ENCODE assay signal across 8 mouse cellular contexts in the genomic region with DNA sequence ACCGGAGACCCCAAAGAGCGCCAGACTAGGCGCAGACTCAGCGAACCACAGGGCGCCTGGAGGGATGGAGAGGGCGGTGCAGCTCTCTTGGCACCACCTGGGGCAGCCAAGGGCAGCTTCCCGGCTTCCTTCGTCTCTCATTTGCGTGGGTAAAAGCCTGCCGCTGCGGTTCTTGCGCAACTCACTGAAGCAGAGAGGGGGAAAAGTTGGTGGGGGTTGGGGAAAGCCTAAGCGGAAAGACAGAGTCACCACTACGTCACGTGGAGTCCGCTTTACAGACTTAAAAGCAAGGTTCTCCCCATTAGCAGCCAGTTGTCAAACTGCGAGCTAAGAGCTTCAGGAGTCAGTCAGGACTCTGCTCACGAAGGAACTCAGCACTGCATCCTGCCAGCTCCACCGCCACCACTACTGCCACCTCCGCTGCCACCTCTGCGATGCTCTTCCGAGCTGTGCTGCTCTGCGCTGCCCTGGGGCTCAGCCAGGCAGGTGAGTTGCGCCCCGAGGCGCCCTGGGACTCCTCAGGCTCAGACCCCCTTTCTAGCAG. TPM values are rescaled to one million over a fixed set of nuclear protein-coding genes. Genes with fewer than 3 reads are reported as not detected.
DNase-seq lines count a peak whose midpoint lies in the region; ATAC-seq lines count a peak whose summit lies in the region.

A gene (plus strand): TSS at position 242 of the 544 bp plus-strand sequence.

- H3K4me1 ChIP-seq in embryonic facial prominence, embryonic 15.5 days = peaks cover 8% of the 10 kb centered on the region; the same call in 1 of the 2 replicates
- H3K4me1 ChIP-seq in heart, embryonic 13.5 days = peaks cover 4% of the 10 kb centered on the region; the same call in 1 of the 2 replicates
- no peaks in the 10 kb centered on the region for H3K4me1 ChIP-seq in liver, embryonic 16.5 days (ENCODE audit: control insufficient read depth, low read depth, low read length)

- 0 out of 2 replicates have a peak within 1 kb of the TSS, but pooled peaks have one; percentile 6 for H3K27ac ChIP-seq in embryonic facial prominence, embryonic 15.5 days (replicated peaks)
- no peak within 1 kb of the TSS for H3K27ac ChIP-seq in heart, embryonic 13.5 days (replicated peaks)
- H3K27ac ChIP-seq in liver, embryonic 16.5 days (ENCODE audit: low read length) = no peak within 1 kb of the TSS

- peak within 1 kb of the TSS; percentile 45 for H3K4me3 ChIP-seq in embryonic facial prominence, embryonic 15.5 days (replicated peaks)
- peak within 1 kb of the TSS; percentile 57 for H3K4me3 ChIP-seq in heart, embryonic 13.5 days
- peak within 1 kb of the TSS; percentile 29 for H3K4me3 ChIP-seq in liver, embryonic 16.5 days (ENCODE audit: low read depth, low read length)

- H3K9me3 ChIP-seq in embryonic facial prominence, embryonic 15.5 days (replicated peaks) = no peaks in the 10 kb centered on the region
- no peaks in the 10 kb centered on the region for H3K9me3 ChIP-seq in heart, embryonic 13.5 days
- no peaks in the 10 kb centered on the region for H3K9me3 ChIP-seq in liver, embryonic 16.5 days (replicated peaks; ENCODE audit: control insufficient read depth, low read length)

- peak; percentile 84 for ATAC-seq in embryonic facial prominence, embryonic 15.5 days (ENCODE audit: insufficient number of reproducible peaks, low FRiP score, low TSS enrichment, low read depth)
- ATAC-seq in heart, embryonic 13.5 days (ENCODE audit: extremely low read depth, insufficient number of reproducible peaks, low FRiP score, low TSS enrichment) = peak; percentile 19; the same call in 1 of the 2 replicates
- peak; percentile 32 for ATAC-seq in liver, embryonic 16.5 days (ENCODE audit: low read depth)

- no peaks in the 10 kb centered on the region for H3K27me3 ChIP-seq in embryonic facial prominence, embryonic 15.5 days
- no peaks in the 10 kb centered on the region for H3K27me3 ChIP-seq in heart, embryonic 13.5 days (replicated peaks)
- H3K27me3 ChIP-seq in liver, embryonic 16.5 days (ENCODE audit: control insufficient read depth, insufficient read depth, low read depth, low read length) = no peaks in the 10 kb centered on the region

- under 1% methylated on average over 26 of the region's 26 CpGs for WGBS in embryonic facial prominence, embryonic 15.5 days
- WGBS in heart, embryonic 13.5 days = 1% methylated on average over 26 of the region's 26 CpGs
- WGBS in liver, embryonic 16.5 days (ENCODE audit: insufficient replicate concordance) = 3% methylated on average over 26 of the region's 26 CpGs

- no peaks in the 10 kb centered on the region for H3K36me3 ChIP-seq in embryonic facial prominence, embryonic 15.5 days
- no peaks in the 10 kb centered on the region for H3K36me3 ChIP-seq in heart, embryonic 13.5 days
- H3K36me3 ChIP-seq in liver, embryonic 16.5 days (ENCODE audit: control insufficient read depth, insufficient read depth) = no peaks in the 10 kb centered on the region

- DNase-seq in cerebellum, postnatal 14 days = peak; percentile 25 to 26
- no peak for DNase-seq in cerebellum, adult 9-11 months
- peak; percentile 41 for DNase-seq in kidney, postnatal 14 days
- peak; percentile 0 to 1 for DNase-seq in natural killer cell, adult 2 months (ENCODE audit: low spot score in 2 of 2)
- peak; percentile 48 for DNase-seq in testis, postnatal 10 days (ENCODE audit: low spot score)

- H3K4me2 ChIP-seq in embryonic facial prominence, embryonic 15.5 days (replicated peaks) = peak within 1 kb of the TSS; percentile 83
- H3K4me2 ChIP-seq in heart, embryonic 13.5 days = peak within 1 kb of the TSS; percentile 89
- peak within 1 kb of the TSS; percentile 46 for H3K4me2 ChIP-seq in liver, embryonic 16.5 days (ENCODE audit: low read depth, low read length)

- peak within 1 kb of the TSS; percentile 18; the same call in 1 of the 2 replicates for H3K9ac ChIP-seq in embryonic facial prominence, embryonic 15.5 days
- H3K9ac ChIP-seq in heart, embryonic 13.5 days = peak within 1 kb of the TSS; percentile 72
- H3K9ac ChIP-seq in liver, embryonic 16.5 days (ENCODE audit: low read depth, low read length) = no peak within 1 kb of the TSS

RNA-seq across cellular contexts. Expression of the gene that starts here (rescaled TPM):
- polyA plus RNA-seq in embryonic facial prominence, embryonic 15.5 days (2015; fragmentation: Nextera tagmentation; extraction: Ambion mirVana) = 0.35 and 0.71 TPM in 2 replicates
- 0.11 and 0.16 TPM in 2 replicates for polyA plus RNA-seq in heart, embryonic 13.5 days (2015; fragmentation: Nextera tagmentation; extraction: Ambion mirVana)
- polyA plus RNA-seq in liver, embryonic 16.5 days (2015; fragmentation: Nextera tagmentation; extraction: Ambion mirVana) = not detected in 2 replicates

Comparison
In these comparisons a context has a peak if more than half of its experiments do, and no peak if none do; other contexts are left out.
1. Peak in ATAC-seq, H3K4me3 ChIP-seq, H3K27ac ChIP-seq, H3K9ac ChIP-seq and H3K4me2 ChIP-seq in embryonic facial prominence, embryonic 15.5 days; RNA of the gene not detected or under 1 TPM.
2. Peak in ATAC-seq, H3K4me3 ChIP-seq, H3K9ac ChIP-seq and H3K4me2 ChIP-seq in heart, embryonic 13.5 days; RNA of the gene not detected or under 1 TPM.
3. Peak in ATAC-seq, H3K4me3 ChIP-seq and H3K4me2 ChIP-seq in liver, embryonic 16.5 days; RNA of the gene not detected or under 1 TPM.
4. ATAC-seq: peak in every context shown above with its lines; median percentile 84 in embryonic facial prominence, embryonic 15.5 days; 32 in liver, embryonic 16.5 days; 19 in heart, embryonic 13.5 days.